Mouse (Mus musculus): ENCODE measurements around the gene Ankrd12. TPM values are rescaled to one million over a fixed set of nuclear protein-coding genes. Genes with fewer than 3 reads are reported as not detected.
A peak's percentile ranks its signal among the peaks of the same experiment; 100 is the strongest.

Ankrd12 gene
- total and polyA plus RNA-seq, 2 experiments from 2014 or later = 37.2 to 171 TPM

DNA sequence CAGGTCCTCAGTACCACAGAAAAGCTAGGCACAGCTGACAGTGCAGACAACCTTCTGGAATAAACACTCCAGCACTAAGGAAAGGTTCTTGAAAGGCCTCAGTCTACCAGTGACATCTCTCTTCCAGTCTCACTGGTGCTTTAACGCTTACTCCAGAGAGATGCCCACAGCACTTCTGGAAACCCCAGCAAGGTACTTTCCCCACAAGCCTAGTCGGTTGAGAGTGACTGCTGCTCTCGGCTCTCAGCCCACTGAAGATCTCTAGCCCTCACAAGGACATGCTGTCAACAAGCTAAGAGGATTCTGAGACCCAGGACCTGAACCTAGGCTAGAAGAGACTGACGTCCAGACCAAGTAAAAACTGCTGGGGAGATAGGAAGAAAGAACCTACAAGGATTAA is 11.8 kb downstream of the Ankrd12 start:
- H3K4me3 ChIP-seq (ENCODE audit: low read length) = no peak overlapping the region
- whole genome bisulfite sequencing = 89% methylated on average over 4 of the region's 4 CpGs
- H3K9ac ChIP-seq (replicated peaks; ENCODE audit: low read length) = no peak overlapping the region
- no peak overlapping the region for H3K4me2 ChIP-seq (ENCODE audit: low read depth, low read length)
- H3K27ac ChIP-seq = no peak overlapping the region
- DNase-seq (ENCODE audit: low spot score) (no peak), ATAC-seq (no peak)
- H3K36me3 ChIP-seq (ENCODE audit: insufficient read depth, low read length) = no peaks in the 10 kb centered on the region
- H3K9me3 ChIP-seq (ENCODE audit: low read length) = no peaks in the 10 kb centered on the region
- H3K27me3 ChIP-seq (ENCODE audit: insufficient read depth, low read length) = no peaks in the 10 kb centered on the region
- no peaks in the 10 kb centered on the region; the same call in 1 of the 2 replicates for H3K4me1 ChIP-seq (ENCODE audit: insufficient read depth, low read length)
- TF ChIP-seq CTCF (IDR thresholded peaks at IDR 0.05; ENCODE audit: low read depth) = no peak

DNA sequence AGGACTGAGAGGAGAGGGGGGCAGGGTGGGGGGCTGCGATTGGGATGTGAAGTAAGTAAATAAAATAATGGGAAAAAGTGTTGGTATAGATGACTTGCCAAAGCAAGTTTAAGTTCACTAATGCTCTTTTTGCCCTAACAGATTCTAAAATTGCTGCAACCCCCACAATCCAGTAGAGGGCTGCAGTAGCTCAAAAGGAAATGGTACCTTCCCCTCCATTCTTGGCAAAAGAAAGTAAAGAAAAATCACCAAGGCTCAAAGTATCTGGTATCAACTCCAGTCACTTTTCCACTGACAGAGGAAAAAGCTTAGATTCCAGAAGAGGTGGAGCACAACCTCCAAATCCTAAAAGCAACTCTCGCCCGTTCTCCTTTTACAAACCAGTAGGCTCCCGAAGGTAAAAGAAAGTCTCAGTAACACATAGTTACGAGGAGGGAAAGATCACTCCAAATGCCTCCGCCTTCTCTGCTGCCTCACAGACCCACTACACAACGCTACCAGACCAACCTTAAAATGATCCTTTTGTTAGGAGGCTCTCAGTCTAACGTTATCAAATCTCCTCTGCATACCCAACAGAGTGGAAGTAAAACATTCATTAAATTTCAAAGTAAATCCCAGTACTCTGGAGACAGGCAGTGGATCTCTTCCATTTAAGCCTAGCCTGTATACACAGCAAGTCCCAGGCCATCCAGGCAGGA is 15.5 kb downstream of the Ankrd12 start:
- WGBS = 67% methylated on average over 8 of the region's 8 CpGs
- Histone ChIP-seq H3K4me2 (ENCODE audit: low read depth, low read length) (no peak overlapping the region), H3K27ac (no peak overlapping the region), H3K9me3 (ENCODE audit: low read length) (no peaks in the 10 kb centered on the region), H3K4me3 (ENCODE audit: low read length) (no peak overlapping the region), H3K9ac (replicated peaks; ENCODE audit: low read length) (no peak overlapping the region), H3K27me3 (ENCODE audit: insufficient read depth, low read length) (no peaks in the 10 kb centered on the region), H3K4me1 (ENCODE audit: insufficient read depth, low read length) (no peaks in the 10 kb centered on the region; the same call in 1 of the 2 replicates), H3K36me3 (ENCODE audit: insufficient read depth, low read length) (no peaks in the 10 kb centered on the region)
- ATAC-seq (no peak), DNase-seq (ENCODE audit: low spot score) (no peak)
- TF ChIP-seq CTCF (IDR thresholded peaks at IDR 0.05; ENCODE audit: low read depth) = peak; percentile 38

GRCm38 (mm10) chr17:66058160-66058559 is 18.7 kb downstream of the Ankrd12 start:
- Histone ChIP-seq H3K27me3 (ENCODE audit: insufficient read depth, low read length) (no peaks in the 10 kb centered on the region), H3K27ac (no peak overlapping the region), H3K4me1 (ENCODE audit: insufficient read depth, low read length) (no peaks in the 10 kb centered on the region), H3K4me2 (ENCODE audit: low read depth, low read length) (no peak overlapping the region), H3K36me3 (ENCODE audit: insufficient read depth, low read length) (no peaks in the 10 kb centered on the region), H3K4me3 (ENCODE audit: low read length) (no peak overlapping the region), H3K9me3 (ENCODE audit: low read length) (no peaks in the 10 kb centered on the region), H3K9ac (replicated peaks; ENCODE audit: low read length) (no peak overlapping the region)
- TF ChIP-seq CTCF (IDR thresholded peaks at IDR 0.05; ENCODE audit: low read depth) = no peak
- WGBS = 88% methylated on average over 4 of the region's 4 CpGs
- ATAC-seq (no peak), DNase-seq (ENCODE audit: low spot score) (no peak)

- ATAC-seq = no peak
- no peak for TF ChIP-seq CTCF (IDR thresholded peaks at IDR 0.05; ENCODE audit: low read depth)
- Histone ChIP-seq H3K9me3 (ENCODE audit: low read length) (no peaks in the 10 kb centered on the region), H3K27me3 (ENCODE audit: insufficient read depth, low read length) (no peaks in the 10 kb centered on the region), H3K4me1 (ENCODE audit: insufficient read depth, low read length) (no peaks in the 10 kb centered on the region), H3K27ac (no peak overlapping the region), H3K4me2 (ENCODE audit: low read depth, low read length) (no peak overlapping the region), H3K4me3 (ENCODE audit: low read length) (no peak overlapping the region), H3K9ac (replicated peaks; ENCODE audit: low read length) (no peak overlapping the region), H3K36me3 (ENCODE audit: insufficient read depth, low read length) (no peaks in the 10 kb centered on the region)
- WGBS = 77% methylated on average over 2 of the region's 2 CpGs
- no peak for DNase-seq (ENCODE audit: low spot score)
Measured at GRCm38 (mm10) chr17:66057145-66057544, 19.7 kb downstream of the Ankrd12 start.

DNA sequence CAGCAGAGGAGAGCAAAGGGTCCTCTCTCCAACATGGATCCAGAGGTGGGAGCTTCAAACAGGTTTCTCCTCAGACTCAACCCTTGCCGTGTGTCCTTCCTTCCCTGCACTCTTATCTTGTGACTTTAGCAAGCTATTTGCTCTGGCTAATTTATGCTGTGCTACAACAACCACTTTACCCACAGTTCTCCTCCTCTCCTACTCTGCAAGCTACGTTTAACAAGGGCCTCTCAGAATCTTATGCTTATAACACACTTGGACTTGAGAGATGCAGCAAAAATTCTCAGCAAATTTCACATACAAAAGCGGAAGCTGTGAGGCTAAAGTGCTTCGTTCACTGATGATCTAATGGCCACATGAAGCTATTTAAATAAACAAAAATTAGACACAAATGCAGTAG is 23.5 kb downstream of the Ankrd12 start:
- H3K9me3 ChIP-seq (ENCODE audit: low read length) = no peaks in the 10 kb centered on the region
- TF ChIP-seq CTCF (IDR thresholded peaks at IDR 0.05; ENCODE audit: low read depth) = no peak
- ATAC-seq (no peak), DNase-seq (ENCODE audit: low spot score) (no peak)
- no peak overlapping the region for H3K4me2 ChIP-seq (ENCODE audit: low read depth, low read length)
- peaks cover 2% of the 10 kb centered on the region; the same call in 1 of the 2 replicates for H3K36me3 ChIP-seq (ENCODE audit: insufficient read depth, low read length)
- H3K27ac ChIP-seq = no peak overlapping the region
- no peak overlapping the region for H3K9ac ChIP-seq (replicated peaks; ENCODE audit: low read length)
- no peaks in the 10 kb centered on the region for H3K4me1 ChIP-seq (ENCODE audit: insufficient read depth, low read length)
- WGBS = 76% methylated on average over 4 of the region's 4 CpGs
- H3K27me3 ChIP-seq (ENCODE audit: insufficient read depth, low read length) = no peaks in the 10 kb centered on the region
- no peak overlapping the region for H3K4me3 ChIP-seq (ENCODE audit: low read length)

DNA sequence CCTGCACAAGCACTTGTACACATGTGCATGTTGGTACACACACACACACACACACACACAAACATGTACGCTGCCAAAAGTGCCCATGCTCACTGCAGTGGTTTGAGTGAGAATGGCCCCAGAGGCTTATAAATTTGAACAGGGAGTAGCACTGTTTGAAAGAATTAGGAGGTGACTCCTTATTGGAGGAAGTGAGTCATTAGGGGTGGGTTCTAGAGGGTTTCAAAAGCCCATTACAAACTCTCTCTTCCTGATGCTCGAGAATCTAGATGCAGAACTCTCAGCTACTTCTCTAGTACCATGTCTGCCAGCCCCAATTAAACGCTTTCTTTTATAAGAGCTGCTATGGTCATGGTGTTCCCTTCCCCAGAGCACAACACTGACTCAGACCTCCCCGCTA is 28.1 kb downstream of the Ankrd12 start:
- peaks cover 11% of the 10 kb centered on the region; the same call in 1 of the 2 replicates for H3K36me3 ChIP-seq (ENCODE audit: insufficient read depth, low read length)
- no peaks in the 10 kb centered on the region for H3K9me3 ChIP-seq (ENCODE audit: low read length)
- no peak for TF ChIP-seq CTCF (IDR thresholded peaks at IDR 0.05; ENCODE audit: low read depth)
- no peak overlapping the region for H3K9ac ChIP-seq (replicated peaks; ENCODE audit: low read length)
- no peak overlapping the region for H3K4me3 ChIP-seq (ENCODE audit: low read length)
- no peak overlapping the region for H3K4me2 ChIP-seq (ENCODE audit: low read depth, low read length)
- DNase-seq (ENCODE audit: low spot score) (no peak), ATAC-seq (no peak)
- H3K27me3 ChIP-seq (ENCODE audit: insufficient read depth, low read length) = no peaks in the 10 kb centered on the region
- H3K4me1 ChIP-seq (ENCODE audit: insufficient read depth, low read length) = no peaks in the 10 kb centered on the region
- WGBS = 90% methylated on average over 4 of the region's 4 CpGs
- H3K27ac ChIP-seq = no peak overlapping the region

- WGBS = 83% methylated on average over 5 of the region's 5 CpGs
- ATAC-seq (no peak), DNase-seq (ENCODE audit: low spot score) (no peak)
Measured at GRCm38 (mm10) chr17:66048199-66048598, 28.7 kb downstream of the Ankrd12 start.

More at GRCm38 (mm10) chr17:66048199-66048598, 28.7 kb downstream of the Ankrd12 start:
- Histone ChIP-seq H3K4me2 (ENCODE audit: low read depth, low read length) (no peak overlapping the region), H3K9ac (replicated peaks; ENCODE audit: low read length) (no peak overlapping the region), H3K27me3 (ENCODE audit: insufficient read depth, low read length) (no peaks in the 10 kb centered on the region), H3K4me3 (ENCODE audit: low read length) (no peak overlapping the region), H3K27ac (no peak overlapping the region), H3K4me1 (ENCODE audit: insufficient read depth, low read length) (no peaks in the 10 kb centered on the region), H3K36me3 (ENCODE audit: insufficient read depth, low read length) (peaks cover 11% of the 10 kb centered on the region; the same call in 1 of the 2 replicates), H3K9me3 (ENCODE audit: low read length) (no peaks in the 10 kb centered on the region)
- TF ChIP-seq CTCF (IDR thresholded peaks at IDR 0.05; ENCODE audit: low read depth) = no peak
